Mouse (Mus musculus): ENCODE measurements around the gene Nvl.
A peak's percentile ranks its signal among the peaks of the same experiment; 100 is the strongest.

Gene Nvl

GRCm38 (mm10) chr1:181143950-181144836, at the start of gene Nvl, which contains the start of gene Cnih4:
Nvl (minus strand) TSS chr1:181144204.
Cnih4 (plus strand) TSS chr1:181144693.
- peak; percentile 92 to 94 for DNase-seq

GRCm38 (mm10) chr1:181188925-181189324, 44.9 kb upstream of the Nvl start:
- DNase-seq, result no peak

GRCm38 (mm10) chr1:181170210-181170609, 26.2 kb upstream of the Nvl start:
- peak; percentile 5 to 12 for DNase-seq

GRCm38 (mm10) chr1:181168377-181168776, 24.4 kb upstream of the Nvl start:
- no peak for DNase-seq

GRCm38 (mm10) chr1:181167816-181168215, 23.8 kb upstream of the Nvl start:
- DNase-seq, result no peak

GRCm38 (mm10) chr1:181151541-181151940, 7.5 kb upstream of the Nvl start:
- no peak for DNase-seq

- DNase-seq, result peak; percentile 90 to 93
These were observed 7.0 kb upstream of the Nvl start for GRCm38 (mm10) chr1:181150827-181151534.

- DNase-seq, result no peak
These were observed 6.4 kb upstream of the Nvl start for GRCm38 (mm10) chr1:181150431-181150826.

- no peak for DNase-seq
These were observed 5.5 kb upstream of the Nvl start for GRCm38 (mm10) chr1:181149373-181150017.

GRCm38 (mm10) chr1:181148540-181148939, 4.5 kb upstream of the Nvl start:
- peak; percentile 5 to 25 for DNase-seq

GRCm38 (mm10) chr1:181146187-181146586, 2.2 kb upstream of the Nvl start:
- DNase-seq, result no peak

GRCm38 (mm10) chr1:181144966-181145365, 962 bp upstream of the Nvl start:
- no peak for DNase-seq

- DNase-seq, result no peak
These were observed 425 bp downstream of the Nvl start for GRCm38 (mm10) chr1:181143609-181143949.

GRCm38 (mm10) chr1:181138730-181139129, 5.3 kb downstream of the Nvl start:
- DNase-seq, result no peak

GRCm38 (mm10) chr1:181131915-181132314, 12.1 kb downstream of the Nvl start:
- DNase-seq, result no peak

- no peak for DNase-seq
These were observed 17.2 kb downstream of the Nvl start for GRCm38 (mm10) chr1:181126766-181127165.

GRCm38 (mm10) chr1:181125916-181126315, 18.1 kb downstream of the Nvl start:
- DNase-seq, result no peak

GRCm38 (mm10) chr1:181124145-181124544, 19.9 kb downstream of the Nvl start:
- no peak for DNase-seq

- no peak for DNase-seq
These were observed 26.9 kb downstream of the Nvl start for GRCm38 (mm10) chr1:181117112-181117511.

GRCm38 (mm10) chr1:181090048-181090447, 54.0 kb downstream of the Nvl start:
- DNase-seq, result no peak

- DNase-seq, result no peak
These were observed 60.0 kb downstream of the Nvl start for GRCm38 (mm10) chr1:181084021-181084420.

GRCm38 (mm10) chr1:181073075-181073474, 70.9 kb downstream of the Nvl start:
- DNase-seq, result no peak

GRCm38 (mm10) chr1:181069671-181070070, 74.3 kb downstream of the Nvl start:
- no peak for DNase-seq

- DNase-seq, result no peak
These were observed 75.7 kb downstream of the Nvl start for GRCm38 (mm10) chr1:181068344-181068743.

Measured in lung, adult 18-20 months (tissue).